Mouse (Mus musculus) heart, embryonic 14.5 days (tissue): ENCODE data around the gene Nkg7. TPM values are rescaled to one million over a fixed set of nuclear protein-coding genes. Genes with fewer than 3 reads are reported as not detected.
"Not testable (repeated sequence)": the region's sequence is repeated elsewhere in the genome, so short reads cannot be mapped to it uniquely, and the experiment has no call there.

Experiments
- ATAC-seq: fragments of 200-750 bp; cut with Nextera tagmentation; 2 replicates; pipeline ENCODE4 v1.8.0; 2017; ENCODE audit warnings: low read depth, moderate TSS enrichment; ENCODE audit not compliant: insufficient number of reproducible peaks, insufficient read depth, low FRiP score
- H3K27ac ChIP-seq, 2 experiments: fragments of 200-500 bp in 1 of 2; fragments of 300-500 bp in 1 of 2; sonication (generic) in 1 of 2; replicated peaks in 1 of 2; 2 replicates each; pipeline ENCODE4 v1.5.1; 2012 to 2014; ENCODE audit warnings: low read depth in 2 of 2, low read length in 2 of 2, control low read depth in 1 of 2, mild to moderate bottlenecking in 1 of 2, mixed read lengths in 1 of 2; ENCODE audit not compliant: control insufficient read depth in 1 of 2, insufficient read depth in 1 of 2
- H3K27me3 ChIP-seq: fragments of 300-500 bp; sonication (generic); 2 replicates; pipeline ENCODE4 v1.6.1; 2014; ENCODE audit warnings: mild to moderate bottlenecking, low read length, control low read depth; ENCODE audit not compliant: control insufficient read depth, insufficient read depth
- H3K36me3 ChIP-seq: fragments of 300-500 bp; sonication (generic); 2 replicates; pipeline ENCODE4 v1.6.1; 2014; ENCODE audit warnings: mild to moderate bottlenecking, control low read depth, low read length, mixed read lengths; ENCODE audit not compliant: control insufficient read depth, insufficient read depth
- H3K4me1 ChIP-seq, 2 experiments: fragments of 200-500 bp in 1 of 2; fragments of 300-500 bp in 1 of 2; sonication (generic) in 1 of 2; 2 replicates each; pipeline ENCODE4 v1.6.1; 2012 to 2014; ENCODE audit warnings: low read length in 2 of 2, control low read depth in 1 of 2, mixed read lengths in 1 of 2; ENCODE audit not compliant: control insufficient read depth in 2 of 2, insufficient read depth in 2 of 2
- H3K4me2 ChIP-seq: fragments of 300-500 bp; sonication (generic); 2 replicates; pipeline ENCODE4 v1.6.1; 2014; ENCODE audit warnings: mild to moderate bottlenecking, low read length
- H3K4me3 ChIP-seq, 2 experiments: fragments of 200-500 bp in 1 of 2; fragments of 300-500 bp in 1 of 2; sonication (generic) in 1 of 2; 2 replicates each; pipeline ENCODE4 v1.5.1; 2012 to 2014; ENCODE audit warnings: low read length in 2 of 2, mild to moderate bottlenecking in 2 of 2, control low read depth in 1 of 2, low read depth in 1 of 2, moderate library complexity in 1 of 2; ENCODE audit not compliant: control insufficient read depth in 1 of 2, insufficient read depth in 1 of 2
- H3K9ac ChIP-seq: fragments of 300-500 bp; sonication (generic); 2 replicates; pipeline ENCODE4 v1.6.1; 2014; ENCODE audit warnings: mild to moderate bottlenecking, low read length
- H3K9me3 ChIP-seq: fragments of 300-500 bp; sonication (generic); 2 replicates; pipeline ENCODE4 v1.6.1; 2016; ENCODE audit warnings: low read length, control low read depth; ENCODE audit not compliant: control insufficient read depth
- WGBS: fragments of 180-500 bp; shearing (Covaris S2); extraction: QIAGEN DNeasy Blood & Tissue Kit; methylation state at CpG from one replicate; pipeline ENCODE4 v1.1.7; 2014; 5-methylcytosine and 5-hydroxymethylcytosine counted together
- polyA plus RNA-seq: library from polyadenylated mRNA; unstranded; fragments of >200 nt; fragmentation: Nextera tagmentation; extraction: Ambion mirVana; gene quantifications from 2 replicates; pipeline ENCODE4 v1.2.1, GENCODE M21; 2014

The Nkg7 gene
- polyA plus RNA-seq, 1 experiment from 2014 or later: 0.30 TPM

- not testable (repeated sequence) for H3K36me3 ChIP-seq, H3K4me2 ChIP-seq, ATAC-seq, H3K27ac ChIP-seq, H3K4me3 ChIP-seq, H3K9me3 ChIP-seq, H3K9ac ChIP-seq, H3K4me1 ChIP-seq, H3K27me3 ChIP-seq
- 38% methylated on average over 4 of the region's 4 CpGs for WGBS
These were observed 25.1 kb upstream of the Nkg7 start for GRCm38 (mm10) chr7:43411724-43412123.

GRCm38 (mm10) chr7:43417298-43417697 is 19.6 kb upstream of the Nkg7 start:
- 77% methylated on average over 10 of the region's 10 CpGs for WGBS

DNA sequence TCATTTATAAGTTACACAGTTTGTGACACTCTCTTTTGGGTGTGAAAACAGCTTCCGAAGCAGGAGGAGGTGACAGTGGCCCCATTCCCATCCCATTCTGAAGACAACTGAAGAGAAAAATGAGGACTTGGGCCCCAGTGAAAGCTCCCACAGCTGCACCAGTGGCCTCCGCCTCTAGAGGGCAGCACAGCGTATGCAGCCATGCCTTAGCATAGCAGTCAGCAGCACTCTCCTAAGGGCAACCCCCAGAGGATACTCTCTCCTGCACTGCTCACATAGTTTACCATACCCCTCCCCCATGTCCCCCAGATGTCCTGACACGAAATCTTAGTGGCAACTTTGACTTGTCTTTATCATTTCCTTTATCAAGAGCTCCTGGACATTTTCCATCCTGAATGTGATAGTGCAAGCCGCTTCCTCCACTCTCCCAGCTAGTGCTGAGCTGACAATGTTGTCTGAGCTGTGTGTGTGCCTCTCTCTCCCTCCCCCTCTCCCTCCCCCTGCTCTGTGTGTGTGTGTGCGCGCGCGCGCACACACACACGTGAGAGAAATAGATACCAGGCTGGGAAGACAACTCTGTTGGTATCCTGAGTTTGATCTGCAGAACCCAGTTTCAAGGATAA is 13.8 kb upstream of the Nkg7 start:
- H3K36me3 ChIP-seq: no peaks in the 10 kb centered on the region
- no peak overlapping the region for H3K27ac ChIP-seq
- peak overlapping the region; percentile 46 for H3K4me2 ChIP-seq
- no peaks in the 10 kb centered on the region for H3K27me3 ChIP-seq
- 0 out of 4 replicates have a peak, but pooled peaks cover 0 to 3% of the 10 kb centered on the region in 2 experiments for H3K4me1 ChIP-seq
- 0 out of 2 replicates have a peak overlapping the region, but pooled peaks have one; percentile 41 for H3K9ac ChIP-seq
- no peak overlapping the region for H3K4me3 ChIP-seq
- H3K9me3 ChIP-seq: no peaks in the 10 kb centered on the region
- WGBS: 12% methylated on average over 11 of the region's 11 CpGs
- ATAC-seq: peak; percentile 83

More at GRCm38 (mm10) chr7:43417298-43417697, 19.6 kb upstream of the Nkg7 start:
- no peak overlapping the region for H3K4me2 ChIP-seq
- H3K9ac ChIP-seq: no peak overlapping the region
- no peaks in the 10 kb centered on the region for H3K36me3 ChIP-seq
- ATAC-seq: no peak
- no peaks in the 10 kb centered on the region for H3K27me3 ChIP-seq
- no peak overlapping the region for H3K27ac ChIP-seq
- H3K9me3 ChIP-seq: no peaks in the 10 kb centered on the region
- no peaks in the 10 kb centered on the region for H3K4me1 ChIP-seq
- no peak overlapping the region for H3K4me3 ChIP-seq

DNA sequence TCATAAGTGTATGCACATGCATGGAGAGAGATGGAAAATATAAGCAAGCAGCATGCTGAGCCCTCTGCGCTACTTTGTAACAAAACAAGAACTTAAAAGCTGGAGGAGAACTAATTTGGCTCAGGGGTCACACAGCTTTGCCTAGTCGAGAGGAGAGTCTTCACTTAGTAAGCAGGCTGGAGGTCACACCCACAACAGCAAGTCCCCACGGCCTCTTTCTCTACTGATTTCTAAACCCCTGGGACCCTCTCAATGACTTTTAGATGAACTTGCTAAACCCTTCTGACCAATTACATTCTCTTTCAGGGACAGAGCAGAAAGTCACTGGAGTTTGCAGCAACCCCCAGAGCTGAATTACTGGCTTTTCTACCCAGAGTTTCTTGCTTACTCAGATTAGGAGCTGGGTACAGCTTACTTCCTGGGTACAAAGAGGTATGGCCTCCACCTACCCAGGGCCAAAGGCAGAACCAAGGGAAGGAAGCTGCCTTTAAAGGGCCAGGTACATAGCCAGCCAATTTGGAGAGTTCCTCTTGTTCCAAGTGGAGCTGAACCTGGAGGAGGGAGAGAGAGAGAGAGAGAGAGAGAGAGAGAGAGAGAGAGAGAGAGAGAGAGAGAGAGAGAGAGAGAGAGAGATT is 12.8 kb upstream of the Nkg7 start:
- Histone ChIP-seq H3K36me3 (no peaks in the 10 kb centered on the region), H3K4me1 (0 out of 4 replicates have a peak, but pooled peaks cover 0 to 3% of the 10 kb centered on the region in 2 experiments), H3K9ac (no peak overlapping the region), H3K4me2 (no peak overlapping the region), H3K4me3 (no peak overlapping the region), H3K9me3 (no peaks in the 10 kb centered on the region), H3K27me3 (no peaks in the 10 kb centered on the region), H3K27ac (no peak overlapping the region)
- 55% methylated on average over 3 of the region's 3 CpGs for WGBS
- ATAC-seq: no peak

- ATAC-seq: no peak
- Histone ChIP-seq H3K9me3 (no peaks in the 10 kb centered on the region), H3K27me3 (no peaks in the 10 kb centered on the region), H3K4me1 (0 out of 4 replicates have a peak, but pooled peaks cover 0 to 3% of the 10 kb centered on the region in 2 experiments), H3K36me3 (no peaks in the 10 kb centered on the region), H3K4me2 (no peak within 1 kb of the TSS), H3K4me3 (no peak within 1 kb of the TSS), H3K9ac (no peak within 1 kb of the TSS), H3K27ac (no peak within 1 kb of the TSS)
- 75% methylated on average over 8 of the region's 8 CpGs for WGBS
These were observed 9.5 kb upstream of the Nkg7 start, which contains the start of gene Lim2 for GRCm38 (mm10) chr7:43427406-43427805. Gene Lim2, plus strand, starts transcription at chr7:43427670.

- ATAC-seq: no peak
- H3K27ac ChIP-seq: no peak overlapping the region
- H3K4me2 ChIP-seq: no peak overlapping the region
- H3K4me1 ChIP-seq: no peaks in the 10 kb centered on the region
- no peak overlapping the region for H3K9ac ChIP-seq
- WGBS: 26% methylated on average over 4 of the region's 4 CpGs
- no peaks in the 10 kb centered on the region for H3K9me3 ChIP-seq
- H3K4me3 ChIP-seq: no peak overlapping the region
- no peaks in the 10 kb centered on the region for H3K36me3 ChIP-seq
- no peaks in the 10 kb centered on the region for H3K27me3 ChIP-seq
These were observed 7.4 kb upstream of the Nkg7 start for GRCm38 (mm10) chr7:43429500-43429899.

DNA sequence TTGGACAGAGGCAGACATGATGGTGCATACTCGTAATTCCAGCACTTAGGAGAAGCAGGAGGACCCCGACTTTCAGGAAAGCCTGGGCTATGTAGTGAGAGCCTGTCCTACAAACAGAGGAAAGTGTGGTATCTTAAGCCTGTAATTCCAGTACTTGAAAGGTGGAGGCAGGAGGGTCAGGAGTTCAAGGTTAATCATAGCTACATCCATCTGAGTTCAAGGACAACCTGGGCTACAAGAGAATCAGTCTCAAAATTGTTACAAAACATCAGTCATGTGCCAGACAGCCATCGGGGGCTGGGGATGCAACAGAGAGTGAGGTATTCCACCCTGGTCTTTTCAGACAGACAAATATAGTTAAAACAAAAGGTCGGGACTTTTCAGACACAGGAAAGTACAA is 4.0 kb upstream of the Nkg7 start:
- Histone ChIP-seq H3K4me2 (no peak overlapping the region), H3K9me3 (no peaks in the 10 kb centered on the region), H3K27ac (no peak overlapping the region), H3K36me3 (no peaks in the 10 kb centered on the region), H3K4me1 (no peaks in the 10 kb centered on the region), H3K9ac (no peak overlapping the region), H3K27me3 (no peaks in the 10 kb centered on the region), H3K4me3 (no peak overlapping the region)
- ATAC-seq: no peak
- WGBS: 54% methylated on average over 4 of the region's 4 CpGs
